Mouse (Mus musculus): ENCODE data around the gene Rassf3.
A peak's percentile ranks its signal among the peaks of the same experiment; 100 is the strongest.

Gene Rassf3

DNA sequence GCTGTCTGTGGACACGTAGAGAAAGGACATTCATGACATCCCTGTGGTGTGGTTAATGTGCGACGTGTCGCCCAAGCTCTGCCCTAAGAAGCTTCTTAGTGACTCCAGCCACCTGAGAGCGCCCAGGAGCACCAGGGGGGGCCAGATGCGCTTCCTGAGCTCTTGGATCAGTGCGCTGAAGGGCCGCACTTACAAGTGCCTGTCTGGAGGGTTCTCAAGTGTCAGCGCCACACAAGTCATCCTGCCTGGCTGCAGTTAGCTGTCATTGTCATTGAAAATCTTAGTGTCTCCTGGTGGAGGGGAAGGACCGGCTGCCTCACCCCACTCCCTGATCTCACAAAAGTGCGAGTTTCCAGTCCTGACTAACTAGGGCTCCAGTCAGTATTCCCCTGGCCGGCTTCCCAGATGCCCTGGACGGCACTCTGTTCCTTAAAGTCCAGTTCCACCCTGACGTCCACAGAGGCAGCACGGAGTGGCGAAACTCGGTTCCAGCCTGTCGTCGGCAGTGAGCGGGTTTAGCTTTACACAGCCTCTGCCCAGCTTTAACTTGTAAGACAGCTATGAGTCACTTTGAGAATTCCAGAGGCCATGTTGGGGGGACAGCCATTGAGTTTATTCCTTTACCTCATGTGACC, 80.5 kb downstream of the Rassf3 start:
- peak in 1 of 2 experiments; percentile 53 for DNase-seq

DNA sequence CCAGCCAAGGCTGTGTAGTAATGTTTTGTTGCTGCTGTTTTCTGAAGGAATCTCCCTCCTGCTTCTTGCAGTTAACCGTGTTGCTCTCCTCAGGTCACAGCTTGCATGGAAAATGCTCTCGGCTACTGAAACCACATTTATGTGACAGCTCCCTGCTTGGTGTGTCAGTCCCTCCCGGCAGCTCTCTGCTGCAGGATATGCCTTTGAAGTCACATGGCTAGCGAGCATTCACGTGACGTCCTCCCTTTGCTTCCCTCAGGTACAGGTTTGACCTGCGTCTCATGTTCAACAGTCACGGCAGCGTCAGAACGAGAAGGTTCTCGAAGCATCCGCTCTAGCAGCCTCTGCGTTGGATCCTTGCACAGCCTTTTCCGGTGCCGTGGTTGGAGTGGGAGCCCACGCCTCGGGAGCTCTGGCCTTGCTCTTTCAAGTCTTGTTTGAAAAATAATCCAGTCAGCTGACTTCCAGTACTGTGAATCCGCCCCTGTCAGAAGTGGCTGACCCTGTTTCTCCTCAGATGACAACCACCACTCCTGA, 81.3 kb downstream of the Rassf3 start:
- peak in 1 of 2 experiments; percentile 40 for DNase-seq

DNA sequence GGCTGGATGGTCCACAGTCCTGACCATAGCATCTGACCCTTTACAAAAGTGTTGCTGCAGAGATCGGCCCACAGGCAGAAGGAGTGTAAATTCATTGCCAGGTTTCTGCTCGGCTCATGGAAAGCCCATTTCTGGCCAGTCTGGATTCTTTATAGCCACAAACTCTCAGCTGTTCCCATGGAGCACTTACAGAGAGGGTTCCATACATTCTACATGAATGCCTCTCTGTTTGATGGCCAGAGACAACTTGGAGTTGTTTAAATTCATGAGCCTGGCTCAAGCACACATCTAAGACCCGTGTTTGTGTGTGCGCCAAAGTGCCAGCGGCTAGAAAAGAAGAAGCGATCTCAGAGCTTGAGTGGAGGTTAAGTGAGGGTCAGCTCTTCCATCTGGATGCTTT, 81.9 kb downstream of the Rassf3 start:
- no peak for DNase-seq

DNA sequence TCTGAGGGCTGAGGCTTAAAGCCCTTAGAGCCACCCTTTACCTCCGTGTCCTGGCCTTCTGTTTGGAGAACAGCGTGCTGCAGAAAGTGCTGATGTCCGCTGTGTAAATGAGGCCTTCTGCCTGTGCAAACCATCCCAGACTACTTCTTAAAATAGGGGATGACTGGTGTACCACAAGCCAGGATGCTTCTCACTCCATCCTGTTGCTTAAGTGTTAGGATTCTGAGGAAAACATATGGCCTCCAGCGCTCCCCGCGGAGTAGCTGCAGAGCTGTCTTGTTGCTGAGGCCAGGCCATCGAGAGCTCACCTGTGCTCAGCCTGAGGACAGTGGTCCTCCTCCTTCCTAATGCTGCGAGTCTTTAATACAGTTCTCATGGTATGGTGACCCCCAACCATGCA, 84.2 kb downstream of the Rassf3 start:
- DNase-seq = no peak

DNA sequence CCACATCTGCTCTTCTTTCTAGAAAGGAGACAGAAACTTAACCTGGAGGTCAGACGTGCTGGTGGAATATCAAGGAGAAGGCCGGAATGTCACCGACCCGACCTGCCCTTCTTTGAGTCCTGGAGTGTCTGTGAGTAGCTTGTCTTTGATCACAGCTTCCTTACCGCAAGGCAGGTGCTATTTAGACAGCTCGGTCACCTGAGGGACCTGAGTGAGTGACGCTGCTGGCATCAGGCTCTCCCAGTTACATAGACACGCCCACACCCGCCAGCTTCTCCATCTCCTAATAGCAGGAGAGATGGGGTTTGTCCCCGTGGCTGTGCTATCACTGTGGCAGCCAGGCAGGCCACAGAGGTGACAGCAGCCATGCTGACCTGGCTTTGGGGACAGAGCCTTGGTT, 85.5 kb downstream of the Rassf3 start:
- no peak for DNase-seq

DNA sequence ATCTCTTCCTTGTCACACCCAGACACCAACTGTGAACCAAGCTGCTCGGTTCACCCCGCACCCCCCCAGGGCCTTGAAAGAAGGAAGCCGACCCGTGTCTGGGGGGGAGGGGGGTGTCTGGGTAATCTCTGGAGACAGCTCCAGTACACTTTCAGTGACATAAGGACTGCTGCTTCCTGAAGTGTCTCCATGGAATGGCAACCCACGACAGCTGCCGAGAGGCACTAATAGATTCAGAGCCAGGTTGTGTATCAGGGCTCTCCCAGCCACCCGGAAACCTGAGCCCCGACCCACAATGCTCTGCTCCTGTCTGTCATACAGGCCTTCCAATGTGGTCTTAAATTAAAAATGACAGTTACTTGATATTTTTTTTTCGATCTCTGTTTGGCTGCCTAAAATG, 89.8 kb downstream of the Rassf3 start:
- no peak for DNase-seq

DNA sequence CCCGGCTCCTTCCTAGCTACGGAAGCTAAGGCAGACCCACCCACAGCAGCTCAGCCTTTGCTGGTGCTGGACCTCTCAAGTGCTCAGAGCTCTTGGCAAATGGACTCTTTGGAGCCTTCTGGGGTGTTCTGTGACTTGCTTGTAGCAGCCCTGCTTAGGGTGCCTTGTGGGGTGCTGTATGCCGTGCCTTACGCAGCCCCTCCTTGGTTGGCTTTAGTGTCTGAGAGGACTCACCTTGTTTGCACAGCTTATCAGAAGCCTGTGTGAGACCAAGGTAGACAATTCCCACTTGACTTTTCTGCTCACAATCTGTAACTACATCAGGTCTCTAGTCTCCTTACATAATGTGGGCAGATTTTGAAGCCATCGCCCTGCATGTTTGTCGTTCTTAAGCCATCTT, 90.5 kb downstream of the Rassf3 start:
- no peak for DNase-seq

DNA sequence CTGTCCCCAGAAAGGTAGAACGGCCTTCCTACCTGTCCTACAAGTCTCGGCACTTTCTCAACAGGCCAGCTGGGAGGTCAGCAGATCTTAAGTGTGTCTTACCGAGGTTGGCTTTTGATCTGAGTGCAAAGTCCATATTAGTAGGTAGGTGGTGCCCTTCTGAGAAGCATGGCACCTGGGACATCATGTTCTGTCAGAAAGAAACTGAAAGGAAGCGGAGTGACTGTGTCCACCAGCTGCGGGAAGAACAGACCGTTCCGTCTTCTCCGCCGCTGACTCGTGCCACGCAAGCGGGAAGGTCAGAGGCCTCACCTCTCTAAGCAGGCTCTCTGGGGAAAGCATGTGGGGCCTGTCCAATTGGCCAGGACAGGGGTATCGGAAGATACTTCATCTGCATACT, 91.4 kb downstream of the Rassf3 start:
- DNase-seq = peak in 1 of 2 experiments; percentile 75

DNA sequence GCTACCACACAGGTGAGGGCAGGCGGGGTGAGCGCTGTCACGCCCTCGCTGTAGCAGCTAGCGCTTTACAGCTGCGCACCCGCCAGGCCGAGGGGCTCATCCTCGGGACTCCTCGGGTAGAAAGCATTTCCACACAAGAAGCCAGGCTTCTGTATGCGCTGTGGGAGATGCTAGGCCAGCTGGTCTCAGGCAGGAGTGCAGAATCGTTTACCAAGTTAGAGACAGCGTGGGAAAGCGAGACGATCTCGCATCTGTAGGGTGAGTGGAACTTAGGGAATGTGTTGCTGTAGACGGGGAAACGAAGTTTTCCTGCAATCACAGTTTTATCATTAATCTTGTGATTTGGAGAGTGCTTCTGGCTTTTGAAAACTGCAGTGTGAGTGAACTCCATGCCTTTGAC, 94.9 kb downstream of the Rassf3 start:
- no peak for DNase-seq

DNA sequence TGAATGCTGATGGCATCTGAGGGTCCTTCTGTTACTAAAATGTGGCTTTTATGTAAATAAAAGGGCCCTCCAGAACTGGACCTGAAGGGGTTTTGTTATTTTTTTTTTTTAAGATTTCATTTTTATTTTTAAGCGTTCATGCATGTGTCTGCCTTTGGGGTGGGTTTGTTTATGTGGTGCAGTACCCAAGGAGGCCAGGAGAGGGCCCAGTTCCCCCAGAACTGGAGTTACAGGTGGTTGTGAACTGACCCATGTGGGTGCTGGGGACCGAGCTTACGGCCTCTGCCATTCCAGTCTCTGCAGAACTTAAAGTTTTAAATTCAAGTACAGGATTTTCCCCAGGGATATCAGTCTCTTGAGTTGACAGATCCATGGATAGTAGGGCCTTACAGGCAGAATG, 96.8 kb downstream of the Rassf3 start:
- DNase-seq = peak in 1 of 2 experiments; percentile 17

DNA sequence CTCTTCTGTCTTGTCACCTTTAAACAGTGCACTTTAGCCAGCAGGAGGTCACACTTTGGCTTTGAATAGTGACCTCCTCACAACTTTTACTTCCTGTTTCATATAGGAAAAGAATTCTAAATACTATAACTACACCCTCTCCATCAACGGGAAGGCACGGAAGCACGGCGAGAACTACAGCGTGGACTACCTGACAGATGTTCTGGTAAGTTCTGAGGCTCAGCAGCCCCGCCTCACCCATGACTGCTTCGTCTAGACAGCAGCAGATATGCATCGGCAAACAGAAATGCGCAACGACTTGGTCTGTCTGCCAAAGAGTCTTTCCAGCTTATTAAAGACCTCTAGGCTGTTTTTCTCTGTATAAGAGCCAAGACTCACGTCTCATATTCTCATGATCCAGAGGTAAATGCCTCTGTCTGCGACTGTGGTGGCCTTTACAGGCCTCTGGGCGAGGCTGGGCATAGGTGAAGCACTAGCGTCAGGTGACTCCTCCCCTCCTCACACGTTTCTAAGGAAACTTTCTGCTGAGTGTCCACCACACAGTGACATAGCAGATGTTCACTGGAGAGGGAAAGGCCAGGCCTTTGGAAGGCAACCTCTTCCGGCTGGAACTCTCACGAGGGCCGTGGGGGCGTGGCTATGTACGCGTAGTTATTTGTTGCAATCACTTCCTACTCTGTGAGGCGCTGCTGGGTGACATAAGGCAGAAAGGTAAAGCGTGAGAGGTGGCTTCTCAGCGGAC, 99.4 kb downstream of the Rassf3 start:
- DNase-seq = peak in 1 of 2 experiments; percentile 42

DNA sequence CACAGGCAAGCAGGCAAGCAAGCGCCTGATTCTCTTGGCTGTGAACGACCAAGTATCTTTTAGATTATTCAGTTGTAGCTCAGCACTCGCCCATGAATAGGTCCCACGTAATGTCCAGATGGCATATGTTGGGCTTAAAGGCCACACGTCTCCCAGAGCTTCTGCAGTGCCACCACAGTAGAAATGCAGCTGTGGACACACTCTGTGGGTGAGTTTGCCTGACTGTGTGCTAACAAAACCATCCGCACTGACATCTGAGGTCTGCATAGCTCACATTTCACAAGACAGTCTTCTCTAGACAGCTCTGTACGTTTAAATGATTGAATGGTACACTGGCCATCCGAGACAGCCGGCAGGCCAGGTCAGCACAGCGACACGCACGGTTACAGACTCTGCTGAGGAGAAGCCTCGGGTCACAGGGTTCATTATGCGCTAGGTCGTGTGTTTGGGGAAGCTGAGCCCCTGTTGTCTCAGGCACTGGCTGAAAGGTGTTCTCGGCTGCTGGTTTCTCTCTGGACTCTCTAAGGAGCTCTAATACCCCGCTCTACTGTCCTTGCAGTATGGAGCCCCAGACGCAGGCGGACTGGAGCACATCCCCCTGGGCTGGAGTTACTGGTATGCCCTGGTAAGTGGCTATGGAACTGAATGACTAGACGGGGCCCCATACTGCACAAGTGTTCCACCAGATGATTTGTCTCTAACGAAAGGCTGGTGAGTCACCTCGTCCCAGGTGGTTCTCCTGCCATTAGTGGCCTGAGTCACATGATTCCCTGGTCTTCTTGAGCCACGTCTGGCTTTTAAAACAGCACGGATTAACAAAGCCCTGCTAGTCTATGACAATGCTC, 100.3 kb downstream of the Rassf3 start:
- no peak for DNase-seq

DNA sequence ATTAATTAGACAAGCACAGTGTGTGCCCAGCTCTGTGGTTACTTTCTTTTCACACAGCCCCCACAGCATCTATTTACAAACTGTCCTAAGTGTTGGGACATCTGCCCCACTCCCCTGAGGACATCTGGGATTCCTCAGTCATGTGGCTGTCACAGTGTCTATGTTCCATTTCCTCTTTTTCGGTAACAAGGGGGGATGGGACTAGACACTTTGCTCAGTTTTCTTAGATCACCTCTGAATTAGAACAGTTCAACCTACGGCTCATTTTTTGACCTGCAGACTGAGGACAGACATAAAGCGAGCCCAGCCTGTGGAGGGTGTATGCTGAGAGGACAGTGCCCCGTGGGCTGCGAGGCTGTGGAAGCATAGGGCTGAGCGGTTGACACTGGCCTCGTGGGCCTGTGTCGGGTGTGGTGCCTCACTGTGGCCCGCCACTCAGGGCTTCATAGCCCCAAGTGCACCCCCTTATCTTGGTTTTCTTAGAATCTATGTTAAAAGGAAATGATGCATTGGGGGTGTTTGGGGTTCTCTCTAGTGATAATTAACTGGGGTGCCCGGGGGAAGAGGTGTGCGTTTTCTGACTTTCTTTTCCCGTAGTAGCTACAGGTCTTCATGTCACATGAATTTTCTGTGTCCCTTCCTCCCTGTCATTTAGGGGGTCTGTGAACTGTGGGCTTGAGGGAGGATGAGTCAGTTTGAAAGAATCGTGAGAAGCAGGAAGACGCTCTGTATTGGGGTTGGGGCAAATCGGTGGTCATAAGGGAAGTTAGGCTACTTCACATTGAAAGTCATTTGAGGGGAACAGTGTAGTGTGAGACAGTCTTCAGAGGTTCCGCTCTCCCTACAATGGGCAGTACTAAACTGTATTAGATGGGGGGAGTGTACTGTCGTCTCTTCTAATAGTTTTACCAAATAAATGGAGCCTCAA, 101.2 kb downstream of the Rassf3 start:
- no peak for DNase-seq

DNA sequence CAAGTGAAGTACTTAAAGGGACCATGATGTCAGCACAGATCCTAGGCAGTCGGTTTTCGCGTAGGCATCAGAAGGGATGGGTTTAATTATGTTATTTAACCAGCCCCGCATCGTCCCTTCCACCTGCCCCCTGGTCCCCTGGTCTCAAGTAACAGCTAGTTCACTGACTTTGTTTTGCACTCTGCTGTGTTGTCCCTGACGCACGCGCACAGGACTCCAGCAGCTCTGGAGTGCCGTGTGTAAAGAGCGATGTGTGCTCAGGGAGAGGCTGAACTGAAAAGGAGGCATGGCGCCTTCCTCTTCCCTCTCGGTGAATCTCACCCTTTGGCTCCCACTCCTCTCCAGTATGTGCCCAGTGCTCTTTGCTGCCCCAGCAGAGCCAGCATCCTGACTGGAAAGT, 102.1 kb downstream of the Rassf3 start:
- no peak for DNase-seq

DNA sequence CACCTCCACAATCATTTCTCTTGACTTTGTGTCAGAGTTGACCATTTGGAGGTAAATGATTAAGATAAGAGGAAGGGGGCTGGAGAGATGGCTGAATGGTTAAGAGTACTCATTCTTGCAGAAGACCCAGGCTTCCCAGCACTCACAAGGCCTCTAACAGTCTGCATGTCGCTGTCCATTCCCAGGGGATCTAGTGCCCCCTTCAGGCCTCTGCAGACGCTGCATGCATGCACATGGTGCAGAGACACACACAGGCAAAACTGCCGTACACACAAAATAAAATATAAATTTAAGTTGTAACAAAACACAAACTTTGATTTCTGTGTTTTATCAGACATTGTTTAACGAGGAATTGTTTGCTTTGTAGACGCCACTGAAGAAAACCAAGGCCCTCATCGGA, 105.4 kb downstream of the Rassf3 start:
- peak in 1 of 2 experiments; percentile 37 for DNase-seq

DNA sequence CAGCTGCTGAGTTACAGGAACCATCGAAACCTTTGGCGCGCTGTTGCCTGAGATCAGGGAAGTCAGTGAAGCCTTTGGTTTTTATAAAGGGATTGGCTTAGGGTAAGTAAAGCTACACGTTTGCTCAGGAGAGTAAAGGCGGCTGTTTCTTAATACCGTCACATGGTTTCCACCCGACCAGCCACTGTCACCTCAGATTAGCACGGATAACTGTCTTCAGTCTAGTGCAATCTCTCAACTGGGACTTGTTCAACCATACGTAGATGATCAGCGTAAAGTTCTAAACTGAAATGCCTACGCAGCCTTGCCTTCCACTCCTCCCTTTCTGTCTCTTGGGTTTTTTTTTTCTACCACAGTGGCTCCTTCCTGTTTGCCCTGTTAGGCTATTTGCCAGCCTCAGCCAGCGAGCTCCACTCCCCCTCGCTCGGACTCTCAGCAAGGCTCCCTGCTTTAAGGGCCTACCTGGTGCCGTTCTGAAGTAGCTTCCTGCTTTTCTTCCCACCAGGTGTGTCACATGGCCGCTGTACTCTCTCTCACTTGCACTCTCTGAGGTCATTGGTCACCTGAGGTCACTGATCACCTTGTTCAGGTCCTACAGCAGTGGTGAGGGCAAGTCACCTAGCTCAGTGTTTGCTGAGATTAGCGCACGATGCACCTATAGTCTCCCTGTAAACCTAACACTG, 107.2 kb downstream of the Rassf3 start:
- peak in 1 of 2 experiments; percentile 56 for DNase-seq

DNA sequence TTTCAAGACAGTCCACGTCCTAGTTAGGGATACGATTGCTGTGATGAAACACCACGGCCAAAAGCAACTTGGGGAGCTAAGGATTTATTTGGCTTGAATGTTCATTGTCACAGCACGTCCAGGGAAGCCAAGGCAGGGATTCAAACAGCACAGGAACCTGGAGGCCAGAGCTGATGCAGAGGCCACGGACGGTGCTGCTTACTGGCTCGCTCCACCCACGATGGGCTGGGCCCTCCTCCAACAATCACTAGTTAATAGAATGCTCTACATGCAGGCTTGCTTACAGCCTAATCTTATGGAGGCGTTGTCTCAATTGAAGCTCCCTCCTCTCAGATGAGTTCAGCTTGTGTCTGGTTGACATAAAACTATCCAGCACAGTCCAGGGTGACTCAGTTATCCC, 108.4 kb downstream of the Rassf3 start:
- DNase-seq = peak in 1 of 2 experiments; percentile 36

DNA sequence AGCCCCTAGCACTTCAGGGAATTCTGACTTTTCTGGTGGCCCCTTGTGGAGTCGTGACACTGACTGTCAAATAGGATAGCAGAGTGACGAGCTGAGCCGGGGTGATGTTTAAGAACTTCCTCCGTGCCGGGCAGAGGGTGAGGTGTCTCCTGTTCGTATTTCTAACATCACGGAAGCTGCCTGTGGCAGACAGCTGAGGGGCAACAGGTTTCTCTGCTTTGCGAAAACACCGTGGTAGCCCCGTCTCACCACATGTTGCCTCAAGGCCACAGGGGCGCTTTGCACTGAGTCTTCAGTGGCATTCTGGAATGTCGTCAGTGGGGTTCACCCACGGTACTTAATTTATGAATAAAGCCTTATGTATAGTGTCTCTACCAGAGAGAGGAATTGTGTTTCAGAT, 108.9 kb downstream of the Rassf3 start:
- DNase-seq = peak in 1 of 2 experiments; percentile 39

DNA sequence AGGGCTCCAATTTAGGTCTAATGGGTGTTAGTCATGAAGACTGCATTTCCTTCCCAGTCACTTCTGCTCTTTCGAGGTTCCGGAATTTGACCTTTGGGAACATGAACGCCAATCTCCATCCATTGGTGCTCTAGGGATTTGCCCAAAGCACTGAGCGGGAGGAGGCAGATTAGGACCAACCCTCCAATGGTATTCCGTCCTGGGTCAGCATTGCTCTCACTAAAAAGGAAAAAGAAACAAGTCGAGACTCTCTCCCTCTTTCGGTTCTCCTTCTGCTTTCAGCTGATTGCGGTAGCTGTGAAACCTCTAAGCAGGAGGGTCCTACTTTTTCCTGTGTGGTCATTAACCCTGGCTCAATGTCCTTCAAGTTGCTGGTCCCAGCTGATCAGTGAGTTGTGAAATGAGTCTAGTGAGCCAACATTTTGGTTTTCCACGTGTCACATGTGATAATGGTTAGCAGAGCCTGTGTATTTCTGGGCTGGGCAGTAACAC, 110.3 kb downstream of the Rassf3 start:
- peak; percentile 54 to 75 for DNase-seq

DNA sequence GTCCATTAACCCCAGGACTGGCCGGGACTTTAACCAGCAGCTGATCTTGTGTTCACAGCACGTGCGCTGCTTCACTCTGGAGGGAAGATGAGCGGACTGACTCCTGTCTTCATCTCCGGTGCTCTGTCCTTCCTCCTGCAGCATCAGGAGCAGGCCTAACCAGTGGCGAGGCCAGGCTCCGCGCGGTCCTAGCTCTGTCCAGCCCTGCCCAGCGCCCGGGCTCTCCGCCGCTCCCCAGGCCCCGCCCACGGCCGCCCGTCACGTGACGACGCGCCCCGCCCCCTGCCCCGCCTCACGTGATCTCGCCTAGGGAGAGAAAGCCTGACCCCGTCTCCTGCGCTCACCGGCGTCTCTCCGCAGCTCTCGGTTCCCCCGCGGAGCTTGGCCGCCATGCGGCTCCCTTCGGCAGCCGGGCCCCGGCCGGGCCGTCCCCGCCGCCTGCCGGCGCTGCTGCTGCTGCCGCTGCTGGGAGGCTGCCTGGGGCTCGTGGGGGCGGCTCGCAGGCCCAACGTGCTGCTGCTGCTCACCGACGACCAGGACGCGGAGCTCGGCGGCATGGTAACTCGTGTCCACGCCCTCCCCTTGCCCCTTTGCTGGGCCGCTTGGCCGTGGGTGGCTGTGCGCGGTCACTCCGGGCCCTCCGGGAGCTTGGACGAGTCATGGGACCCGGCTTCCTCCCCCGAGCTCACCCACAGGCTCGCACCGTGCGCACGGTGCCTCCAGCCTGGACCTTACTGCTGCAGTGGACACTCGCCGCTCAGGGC, 111.2 kb downstream of the Rassf3 start, which contains the start of gene Gns:
Gns (plus strand) TSS at position 290 of the 764 bp plus-strand sequence.
- DNase-seq = peak; percentile 90 to 95
